Mouse (Mus musculus): ENCODE measurements around the gene Ripor2. TPM values are rescaled to one million over a fixed set of nuclear protein-coding genes. Genes with fewer than 3 reads are reported as not detected.

The Ripor2 gene
- polyA plus RNA-seq, 1 experiment from 2014 or later, result 3.1 TPM

- Histone ChIP-seq H3K27ac (replicated peaks) (no peak overlapping the region), H3K9me3 (replicated peaks) (no peaks in the 10 kb centered on the region), H3K36me3 (replicated peaks) (no peaks in the 10 kb centered on the region), H3K4me3 (replicated peaks) (no peak overlapping the region), H3K4me2 (no peak overlapping the region), H3K9ac (no peak overlapping the region), H3K4me1 (replicated peaks) (no peaks in the 10 kb centered on the region; the same call in 1 of the 2 replicates), H3K27me3 (no peaks in the 10 kb centered on the region)
- WGBS (ENCODE audit: insufficient replicate concordance), result 78% methylated on average over 1 of the region's 1 CpGs
- ATAC-seq (ENCODE audit: insufficient read depth), result no peak
Measured at GRCm38 (mm10) chr13:24619711-24620110, 37.7 kb downstream of the Ripor2 start.

GRCm38 (mm10) chr13:24620439-24620838 lies 38.5 kb downstream of the Ripor2 start:
- H3K4me1 ChIP-seq (replicated peaks), result no peaks in the 10 kb centered on the region; the same call in 1 of the 2 replicates
- H3K9ac ChIP-seq, result no peak overlapping the region
- H3K4me3 ChIP-seq (replicated peaks), result no peak overlapping the region
- H3K9me3 ChIP-seq (replicated peaks), result no peaks in the 10 kb centered on the region
- no peak for ATAC-seq (ENCODE audit: insufficient read depth)
- no peaks in the 10 kb centered on the region for H3K27me3 ChIP-seq
- H3K36me3 ChIP-seq (replicated peaks), result no peaks in the 10 kb centered on the region
- H3K4me2 ChIP-seq, result no peak overlapping the region
- 49% methylated on average over 6 of the region's 6 CpGs for WGBS (ENCODE audit: insufficient replicate concordance)
- H3K27ac ChIP-seq (replicated peaks), result no peak overlapping the region

GRCm38 (mm10) chr13:24623631-24624030 lies 41.6 kb downstream of the Ripor2 start:
- Histone ChIP-seq H3K36me3 (replicated peaks) (no peaks in the 10 kb centered on the region), H3K4me1 (replicated peaks) (no peaks in the 10 kb centered on the region), H3K4me3 (replicated peaks) (no peak overlapping the region), H3K27ac (replicated peaks) (no peak overlapping the region), H3K4me2 (no peak overlapping the region), H3K27me3 (peaks cover 8% of the 10 kb centered on the region; the same call in 1 of the 2 replicates), H3K9ac (no peak overlapping the region), H3K9me3 (replicated peaks) (no peaks in the 10 kb centered on the region)
- ATAC-seq (ENCODE audit: insufficient read depth), result no peak
- WGBS (ENCODE audit: insufficient replicate concordance), result 66% methylated on average over 4 of the region's 4 CpGs

GRCm38 (mm10) chr13:24625071-24625470 lies 43.1 kb downstream of the Ripor2 start:
- Histone ChIP-seq H3K27me3 (peaks cover 14% of the 10 kb centered on the region; the same call in 1 of the 2 replicates), H3K9ac (no peak overlapping the region), H3K4me3 (replicated peaks) (no peak overlapping the region), H3K4me1 (replicated peaks) (0 out of 2 replicates have a peak, but pooled peaks cover 2% of the 10 kb centered on the region), H3K36me3 (replicated peaks) (no peaks in the 10 kb centered on the region), H3K27ac (replicated peaks) (no peak overlapping the region), H3K9me3 (replicated peaks) (no peaks in the 10 kb centered on the region), H3K4me2 (no peak overlapping the region)
- WGBS (ENCODE audit: insufficient replicate concordance), result 71% methylated on average over 5 of the region's 5 CpGs
- no peak for ATAC-seq (ENCODE audit: insufficient read depth)

- Histone ChIP-seq H3K27me3 (peaks cover 14% of the 10 kb centered on the region; the same call in 1 of the 2 replicates), H3K4me1 (replicated peaks) (peaks cover 9% of the 10 kb centered on the region), H3K36me3 (replicated peaks) (no peaks in the 10 kb centered on the region), H3K4me3 (replicated peaks) (no peak overlapping the region), H3K4me2 (no peak overlapping the region), H3K9ac (no peak overlapping the region), H3K9me3 (replicated peaks) (no peaks in the 10 kb centered on the region), H3K27ac (replicated peaks) (no peak overlapping the region)
- 78% methylated on average over 6 of the region's 6 CpGs for WGBS (ENCODE audit: insufficient replicate concordance)
- no peak for ATAC-seq (ENCODE audit: insufficient read depth)
Measured at GRCm38 (mm10) chr13:24626698-24627436, 44.9 kb downstream of the Ripor2 start.

GRCm38 (mm10) chr13:24628192-24628591 lies 46.2 kb downstream of the Ripor2 start:
- Histone ChIP-seq H3K9ac (no peak overlapping the region), H3K4me2 (no peak overlapping the region), H3K27me3 (peaks cover 14% of the 10 kb centered on the region; the same call in 1 of the 2 replicates), H3K27ac (replicated peaks) (no peak overlapping the region), H3K9me3 (replicated peaks) (no peaks in the 10 kb centered on the region), H3K4me1 (replicated peaks) (peaks cover 16% of the 10 kb centered on the region), H3K36me3 (replicated peaks) (no peaks in the 10 kb centered on the region), H3K4me3 (replicated peaks) (no peak overlapping the region)
- no peak for ATAC-seq (ENCODE audit: insufficient read depth)
- WGBS (ENCODE audit: insufficient replicate concordance), result 72% methylated on average over 4 of the region's 4 CpGs

- Histone ChIP-seq H3K27ac (replicated peaks) (no peak overlapping the region), H3K36me3 (replicated peaks) (no peaks in the 10 kb centered on the region), H3K4me2 (no peak overlapping the region), H3K4me3 (replicated peaks) (no peak overlapping the region), H3K4me1 (replicated peaks) (peaks cover 22% of the 10 kb centered on the region), H3K9ac (no peak overlapping the region), H3K27me3 (peaks cover 19% of the 10 kb centered on the region; the same call in 1 of the 2 replicates), H3K9me3 (replicated peaks) (no peaks in the 10 kb centered on the region)
- ATAC-seq (ENCODE audit: insufficient read depth), result no peak
- 68% methylated on average over 6 of the region's 6 CpGs for WGBS (ENCODE audit: insufficient replicate concordance)
Measured at GRCm38 (mm10) chr13:24629073-24629621, 47.2 kb downstream of the Ripor2 start.

GRCm38 (mm10) chr13:24630364-24630763 lies 48.4 kb downstream of the Ripor2 start:
- Histone ChIP-seq H3K9me3 (replicated peaks) (no peaks in the 10 kb centered on the region), H3K27me3 (peaks cover 28% of the 10 kb centered on the region; the same call in 1 of the 2 replicates), H3K4me3 (replicated peaks) (no peak overlapping the region), H3K4me2 (no peak overlapping the region), H3K27ac (replicated peaks) (no peak overlapping the region), H3K4me1 (replicated peaks) (peaks cover 22% of the 10 kb centered on the region), H3K9ac (no peak overlapping the region), H3K36me3 (replicated peaks) (no peaks in the 10 kb centered on the region)
- WGBS (ENCODE audit: insufficient replicate concordance), result 18% methylated on average over 4 of the region's 4 CpGs
- ATAC-seq (ENCODE audit: insufficient read depth), result no peak

GRCm38 (mm10) chr13:24632988-24633577 lies 51.1 kb downstream of the Ripor2 start:
- no peak overlapping the region for H3K4me2 ChIP-seq
- no peak overlapping the region for H3K9ac ChIP-seq
- 33% methylated on average over 4 of the region's 4 CpGs for WGBS (ENCODE audit: insufficient replicate concordance)
- H3K4me3 ChIP-seq (replicated peaks), result no peak overlapping the region
- ATAC-seq (ENCODE audit: insufficient read depth), result no peak
- H3K36me3 ChIP-seq (replicated peaks), result no peaks in the 10 kb centered on the region
- peaks cover 47% of the 10 kb centered on the region for H3K27me3 ChIP-seq
- no peaks in the 10 kb centered on the region for H3K9me3 ChIP-seq (replicated peaks)
- 0 out of 2 replicates have a peak overlapping the region, but pooled peaks have one; percentile 30 for H3K27ac ChIP-seq (replicated peaks)
- H3K4me1 ChIP-seq (replicated peaks), result peaks cover 24% of the 10 kb centered on the region

- H3K9ac ChIP-seq, result no peak overlapping the region
- no peak overlapping the region for H3K27ac ChIP-seq (replicated peaks)
- H3K36me3 ChIP-seq (replicated peaks), result no peaks in the 10 kb centered on the region
- H3K27me3 ChIP-seq, result peaks cover 59% of the 10 kb centered on the region
- ATAC-seq (ENCODE audit: insufficient read depth), result no peak
- H3K4me2 ChIP-seq, result no peak overlapping the region
- H3K4me3 ChIP-seq (replicated peaks), result no peak overlapping the region
- H3K4me1 ChIP-seq (replicated peaks), result peaks cover 38% of the 10 kb centered on the region
- H3K9me3 ChIP-seq (replicated peaks), result no peaks in the 10 kb centered on the region
- WGBS (ENCODE audit: insufficient replicate concordance), result 44% methylated on average over 13 of the region's 13 CpGs
Measured at GRCm38 (mm10) chr13:24634346-24635120, 52.5 kb downstream of the Ripor2 start.
